Mouse (Mus musculus): ENCODE measurements around the gene Mtfr1l.

- TF ChIP-seq NRF1 (IDR thresholded peaks at IDR 0.05; ENCODE audit: insufficient read depth, low read depth, low read length, poor library complexity, severe bottlenecking) (no peak), RCOR1 (IDR thresholded peaks at IDR 0.05; ENCODE audit: low read depth, low read length) (no peak)
Observed at GRCm38 (mm10) chr4:134510396-134510795, 24.8 kb downstream of the Mtfr1l start.

Data from MEL (cell line).